14 mouse cellular contexts compared by ENCODE assay signal in the genomic region with DNA sequence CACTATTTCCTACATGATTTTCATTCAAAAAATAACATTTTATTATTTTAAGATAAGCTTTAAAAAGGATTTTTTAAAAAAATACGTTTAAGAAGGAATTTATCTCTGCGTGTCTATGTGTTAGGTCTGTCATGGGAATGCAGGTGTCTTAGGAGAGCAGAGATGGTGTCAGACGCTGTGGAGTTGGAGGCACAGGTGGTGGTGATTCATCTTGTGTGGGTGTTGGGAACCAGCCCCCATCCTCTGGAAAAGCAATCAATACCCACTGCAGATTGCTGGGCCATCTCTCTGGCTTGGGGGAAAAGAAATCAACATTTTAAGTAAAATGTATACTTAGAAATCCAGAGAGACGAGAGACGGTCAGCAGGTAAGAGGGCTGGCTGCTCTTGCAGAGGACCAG.
"Had no signal": no experiment of that assay in that cellular context is flagged by ENCODE, and none has a peak within 500 bp of the region (broad histone marks: within the 10 kb centered on the region; RNA-seq: fewer than 3 reads in every experiment).

No protein-coding gene starts in this region.

- H3K9me3 ChIP-seq: limb, embryonic 10.5 days; liver, embryonic 15.5 days; midbrain, embryonic 10.5 days; neural tube, embryonic 12.5 days had no signal

- H3K4me1 ChIP-seq: limb, embryonic 10.5 days; liver, embryonic 15.5 days; midbrain, embryonic 10.5 days; neural tube, embryonic 12.5 days had no signal

- H3K27me3 ChIP-seq: liver, embryonic 15.5 days; neural tube, embryonic 12.5 days had no signal

- DNase-seq: kidney, adult 11 months; kidney, postnatal 10 days; kidney, postnatal 4 days; lung, embryonic 14.5 days; lung, postnatal 10 days; lung, postnatal 4 days; midbrain, embryonic 14.5 days; thymus, adult 18-20 months; thymus, postnatal 14 days had no signal

- H3K9ac ChIP-seq: liver, embryonic 15.5 days; lung, embryonic 14.5 days; neural tube, embryonic 12.5 days had no signal

- H3K36me3 ChIP-seq: limb, embryonic 10.5 days; liver, embryonic 15.5 days; midbrain, embryonic 10.5 days; neural tube, embryonic 12.5 days had no signal

- H3K27ac ChIP-seq: limb, embryonic 10.5 days; liver, embryonic 15.5 days; midbrain, embryonic 10.5 days; neural tube, embryonic 12.5 days; stomach, postnatal 0 days had no signal

- H3K4me3 ChIP-seq: limb, embryonic 10.5 days; liver, embryonic 15.5 days; midbrain, embryonic 10.5 days; neural tube, embryonic 12.5 days had no signal
